ENCODE assay signal across 13 mouse cellular contexts in the genomic region with DNA sequence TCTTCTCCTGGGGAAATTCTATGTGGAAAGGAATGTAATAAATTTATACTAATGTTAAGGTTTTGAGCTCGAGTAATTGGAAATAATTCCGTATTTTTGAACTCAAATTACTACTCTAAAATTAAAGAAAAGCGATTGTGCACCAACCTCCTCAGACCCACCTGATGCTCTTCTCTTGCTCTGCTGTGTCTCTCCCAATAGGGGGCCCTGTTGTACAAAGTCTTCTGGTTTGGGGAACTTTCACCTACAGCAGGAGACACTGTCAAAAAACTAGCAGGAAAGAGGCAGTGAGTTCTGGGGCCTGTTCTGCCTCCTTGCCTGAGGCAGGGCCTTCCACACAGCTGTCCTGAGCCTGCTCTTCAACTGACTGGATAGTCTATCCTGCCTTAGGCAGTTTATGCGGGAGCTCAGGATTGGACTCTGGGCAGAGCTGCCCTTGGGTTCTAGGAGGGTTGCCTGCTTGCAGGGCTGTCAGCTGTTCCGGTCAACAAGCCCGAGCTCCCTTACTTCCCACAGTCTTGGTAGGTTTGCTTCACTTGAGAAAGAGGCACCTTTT.
DNase-seq lines count a peak whose midpoint lies in the region; ATAC-seq and TF ChIP-seq lines count a peak whose summit lies in the region.
"Had no signal": no experiment of that assay in that cellular context is flagged by ENCODE, and none has a peak within 500 bp of the region (broad histone marks: within the 10 kb centered on the region; RNA-seq: fewer than 3 reads in every experiment).

No protein-coding gene starts in this region.

- H3K4me1 ChIP-seq in forebrain, embryonic 12.5 days, result peaks cover 14% of the 10 kb centered on the region
- H3K4me1 ChIP-seq in forebrain, embryonic 15.5 days, result peaks cover 14% of the 10 kb centered on the region; the same call in 1 of the 2 replicates
- H3K4me1 ChIP-seq in hindbrain, embryonic 15.5 days (replicated peaks), result peaks cover 18% of the 10 kb centered on the region
- H3K4me1 ChIP-seq: heart, embryonic 15.5 days; limb, embryonic 15.5 days; stomach, embryonic 15.5 days had no signal

- WGBS in forebrain, embryonic 12.5 days, result 84% methylated on average over 6 of the region's 6 CpGs
- 82% methylated on average over 6 of the region's 6 CpGs for WGBS in forebrain, embryonic 15.5 days
- WGBS in hindbrain, embryonic 15.5 days, result 80% methylated on average over 6 of the region's 6 CpGs

- no peaks in the 10 kb centered on the region for H3K36me3 ChIP-seq in forebrain, embryonic 12.5 days (replicated peaks)
- no peaks in the 10 kb centered on the region for H3K36me3 ChIP-seq in forebrain, embryonic 15.5 days
- no peaks in the 10 kb centered on the region for H3K36me3 ChIP-seq in hindbrain, embryonic 15.5 days
- H3K36me3 ChIP-seq: embryonic facial prominence, embryonic 12.5 days; heart, embryonic 15.5 days; limb, embryonic 15.5 days; stomach, embryonic 15.5 days had no signal

- no peak for DNase-seq in left cerebral cortex, adult 2 months (ENCODE audit: extremely low spot score in 1 of 2, low spot score in 2 of 2)
- no peak for DNase-seq in left cerebral cortex, adult 8-10 months (ENCODE audit: low spot score in 2 of 2)
- peak; percentile 18 for DNase-seq in retina, embryonic 14.5 days (ENCODE audit: low spot score)
- DNase-seq in lung, postnatal 10 days, result no peak
- no peak for DNase-seq in lung, postnatal 4 days
- DNase-seq: right cerebral cortex, adult 18-20 months had no signal

- TF ChIP-seq CTCF in left cerebral cortex, adult 2 months (IDR thresholded peaks at IDR 0.05), result peak; percentile 35

- no peaks in the 10 kb centered on the region for H3K27me3 ChIP-seq in forebrain, embryonic 12.5 days
- no peaks in the 10 kb centered on the region for H3K27me3 ChIP-seq in forebrain, embryonic 15.5 days
- no peaks in the 10 kb centered on the region for H3K27me3 ChIP-seq in hindbrain, embryonic 15.5 days
- H3K27me3 ChIP-seq: embryonic facial prominence, embryonic 12.5 days; heart, embryonic 15.5 days; limb, embryonic 15.5 days; stomach, embryonic 15.5 days had no signal

- no peak for ATAC-seq in forebrain, embryonic 12.5 days (ENCODE audit: low FRiP score)
- no peak; the same call in 1 of the 2 replicates for ATAC-seq in forebrain, embryonic 15.5 days (replicated peaks)
- ATAC-seq in hindbrain, embryonic 15.5 days (ENCODE audit: low FRiP score, low read depth), result peak; percentile 42; the same call in 1 of the 2 replicates

- H3K4me2 ChIP-seq in forebrain, embryonic 12.5 days, result no peak overlapping the region
- H3K4me2 ChIP-seq in forebrain, embryonic 15.5 days (replicated peaks), result no peak overlapping the region
- no peak overlapping the region for H3K4me2 ChIP-seq in hindbrain, embryonic 15.5 days
- H3K4me2 ChIP-seq: embryonic facial prominence, embryonic 12.5 days; heart, embryonic 15.5 days; limb, embryonic 15.5 days; stomach, embryonic 15.5 days had no signal

- no peaks in the 10 kb centered on the region for H3K9me3 ChIP-seq in forebrain, embryonic 12.5 days
- no peaks in the 10 kb centered on the region for H3K9me3 ChIP-seq in forebrain, embryonic 15.5 days
- no peaks in the 10 kb centered on the region for H3K9me3 ChIP-seq in hindbrain, embryonic 15.5 days
- H3K9me3 ChIP-seq: embryonic facial prominence, embryonic 12.5 days; heart, embryonic 15.5 days; limb, embryonic 15.5 days; stomach, embryonic 15.5 days had no signal

- intact Hi-C loops in left cerebral cortex, adult 2 months (cut with DNase I), result no loop called here

- no peak overlapping the region for H3K4me3 ChIP-seq in forebrain, embryonic 12.5 days (replicated peaks)
- no peak overlapping the region for H3K4me3 ChIP-seq in forebrain, embryonic 15.5 days
- no peak overlapping the region for H3K4me3 ChIP-seq in left cerebral cortex, adult 2 months
- H3K4me3 ChIP-seq in hindbrain, embryonic 15.5 days, result no peak overlapping the region
- H3K4me3 ChIP-seq: embryonic facial prominence, embryonic 12.5 days; heart, embryonic 15.5 days; limb, embryonic 15.5 days; stomach, embryonic 15.5 days had no signal

- peak overlapping the region; percentile 36; the same call in 1 of the 2 replicates for H3K27ac ChIP-seq in forebrain, embryonic 12.5 days
- H3K27ac ChIP-seq in forebrain, embryonic 15.5 days (replicated peaks), result no peak overlapping the region
- no peak overlapping the region for H3K27ac ChIP-seq in left cerebral cortex, adult 2 months
- no peak overlapping the region for H3K27ac ChIP-seq in hindbrain, embryonic 15.5 days (replicated peaks)
- H3K27ac ChIP-seq: embryonic facial prominence, embryonic 12.5 days; heart, embryonic 15.5 days; limb, embryonic 15.5 days; stomach, embryonic 15.5 days had no signal

- H3K9ac ChIP-seq in forebrain, embryonic 12.5 days, result no peak overlapping the region
- no peak overlapping the region for H3K9ac ChIP-seq in forebrain, embryonic 15.5 days (replicated peaks)
- no peak overlapping the region for H3K9ac ChIP-seq in hindbrain, embryonic 15.5 days
- H3K9ac ChIP-seq: embryonic facial prominence, embryonic 12.5 days; heart, embryonic 15.5 days; limb, embryonic 15.5 days; stomach, embryonic 15.5 days had no signal
